Mouse (Mus musculus) monocyte, adult 2 months (primary cell): Measurements from ENCODE around the gene Tmem50b.
"Not testable (repeated sequence)": the region's sequence is repeated elsewhere in the genome, so short reads cannot be mapped to it uniquely, and the experiment has no call there.

Experiments used
- DNase-seq, 2 experiments: peaks; one replicate each; pipeline ENCODE4 v3.0.0; 2022; ENCODE audit warnings: low spot score in 2 of 2, low read depth in 1 of 2

Tmem50b gene

GRCm38 (mm10) chr16:91541573-91542081 is 56.0 kb downstream of the Tmem50b start:
- no peak for DNase-seq

- DNase-seq = no peak
Observed at GRCm38 (mm10) chr16:91538513-91538912, 59.1 kb downstream of the Tmem50b start.

- DNase-seq = no peak
Observed at GRCm38 (mm10) chr16:91538051-91538450, 59.5 kb downstream of the Tmem50b start.

GRCm38 (mm10) chr16:91537065-91537464 is 60.5 kb downstream of the Tmem50b start:
- no peak for DNase-seq

GRCm38 (mm10) chr16:91536372-91536771 is 61.2 kb downstream of the Tmem50b start:
- DNase-seq = no peak

GRCm38 (mm10) chr16:91534888-91535287 is 62.7 kb downstream of the Tmem50b start:
- no peak for DNase-seq

- DNase-seq = no peak
Observed at GRCm38 (mm10) chr16:91534477-91534876, 63.1 kb downstream of the Tmem50b start.

GRCm38 (mm10) chr16:91533097-91534001 is 64.3 kb downstream of the Tmem50b start:
- DNase-seq = no peak

- DNase-seq = no peak
Observed at GRCm38 (mm10) chr16:91532429-91532828, 65.2 kb downstream of the Tmem50b start.

GRCm38 (mm10) chr16:91531856-91532255 is 65.7 kb downstream of the Tmem50b start:
- DNase-seq = no peak

GRCm38 (mm10) chr16:91530830-91531229 is 66.8 kb downstream of the Tmem50b start:
- not testable (repeated sequence) for DNase-seq

GRCm38 (mm10) chr16:91528578-91528977 is 69.0 kb downstream of the Tmem50b start:
- DNase-seq = no peak

GRCm38 (mm10) chr16:91527500-91527899 is 70.1 kb downstream of the Tmem50b start:
- DNase-seq = no peak

- DNase-seq = peak; percentile 73 to 74
Observed at GRCm38 (mm10) chr16:91527051-91527450, 70.5 kb downstream of the Tmem50b start.

- no peak for DNase-seq
Observed at GRCm38 (mm10) chr16:91526274-91526673, 71.3 kb downstream of the Tmem50b start.
